Mouse (Mus musculus): ENCODE results near the gene Adtrp.

Adtrp gene

GRCm38 (mm10) chr13:41784889-41785701, 62.4 kb downstream of the Adtrp start:
- DNase-seq (ENCODE audit: low read depth, low spot score) = no peak

- no peak for DNase-seq (ENCODE audit: low read depth, low spot score)
Measured at GRCm38 (mm10) chr13:41780296-41780695, 67.2 kb downstream of the Adtrp start.

- DNase-seq (ENCODE audit: low read depth, low spot score) = no peak
Measured at GRCm38 (mm10) chr13:41779603-41780180, 67.8 kb downstream of the Adtrp start.

GRCm38 (mm10) chr13:41773812-41774376, 73.6 kb downstream of the Adtrp start:
- no peak for DNase-seq (ENCODE audit: low read depth, low spot score)

GRCm38 (mm10) chr13:41771061-41771460, 76.4 kb downstream of the Adtrp start:
- no peak for DNase-seq (ENCODE audit: low read depth, low spot score)

- peak; percentile 77 for DNase-seq (ENCODE audit: low read depth, low spot score)
Measured at GRCm38 (mm10) chr13:41767941-41768340, 79.5 kb downstream of the Adtrp start.

GRCm38 (mm10) chr13:41761986-41762385, 85.5 kb downstream of the Adtrp start:
- DNase-seq (ENCODE audit: low read depth, low spot score) = no peak

- DNase-seq (ENCODE audit: low read depth, low spot score) = no peak
Measured at GRCm38 (mm10) chr13:41760484-41760883, 87.0 kb downstream of the Adtrp start.

GRCm38 (mm10) chr13:41758550-41759465, 88.7 kb downstream of the Adtrp start:
- DNase-seq (ENCODE audit: low read depth, low spot score) = peak; percentile 75

- no peak for DNase-seq (ENCODE audit: low read depth, low spot score)
Measured at GRCm38 (mm10) chr13:41753114-41753513, 94.4 kb downstream of the Adtrp start.

GRCm38 (mm10) chr13:41750481-41750880, 97.0 kb downstream of the Adtrp start:
- DNase-seq (ENCODE audit: low read depth, low spot score) = no peak

- peak; percentile 98 for DNase-seq (ENCODE audit: low read depth, low spot score)
Measured at GRCm38 (mm10) chr13:41748866-41749265, 98.6 kb downstream of the Adtrp start.

- no peak for DNase-seq (ENCODE audit: low read depth, low spot score)
Measured at GRCm38 (mm10) chr13:41747691-41748090, 99.8 kb downstream of the Adtrp start.

- DNase-seq (ENCODE audit: low read depth, low spot score) = peak; percentile 65
Measured at GRCm38 (mm10) chr13:41746971-41747615, 100.4 kb downstream of the Adtrp start.

- no peak for DNase-seq (ENCODE audit: low read depth, low spot score)
Measured at GRCm38 (mm10) chr13:41740456-41741085, 106.9 kb downstream of the Adtrp start.

GRCm38 (mm10) chr13:41737628-41738309, 109.7 kb downstream of the Adtrp start:
- no peak for DNase-seq (ENCODE audit: low read depth, low spot score)

- no peak for DNase-seq (ENCODE audit: low read depth, low spot score)
Measured at GRCm38 (mm10) chr13:41729660-41730059, 117.8 kb downstream of the Adtrp start.

GRCm38 (mm10) chr13:41727803-41728202, 119.7 kb downstream of the Adtrp start:
- no peak for DNase-seq (ENCODE audit: low read depth, low spot score)

- no peak for DNase-seq (ENCODE audit: low read depth, low spot score)
Measured at GRCm38 (mm10) chr13:41719331-41719730, 128.2 kb downstream of the Adtrp start.

- DNase-seq (ENCODE audit: low read depth, low spot score) = peak; percentile 44
Measured at GRCm38 (mm10) chr13:41718051-41718450, 129.4 kb downstream of the Adtrp start.

Measured in telencephalon, adult 2 months (tissue).